21 mouse cellular contexts compared by ENCODE assay signal in the genomic region with DNA sequence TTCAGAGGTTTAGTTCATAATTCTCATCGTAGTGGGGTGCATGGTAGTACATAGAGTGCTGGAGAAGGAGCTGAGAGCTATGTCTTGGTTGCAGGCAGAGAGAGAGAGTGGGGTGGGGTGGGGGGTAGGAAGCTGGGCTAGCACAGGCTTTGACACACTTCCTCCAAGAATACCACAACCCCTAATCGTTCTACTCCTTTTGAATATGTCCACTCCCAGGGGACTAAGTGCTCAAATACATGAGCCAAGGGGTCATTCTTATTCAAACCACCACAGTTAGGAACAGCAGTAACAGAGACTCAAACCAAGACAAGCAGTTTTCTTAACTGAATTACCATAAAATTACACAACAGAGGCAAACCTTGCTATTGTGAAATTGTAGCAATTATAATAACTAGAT. TPM values are rescaled to one million over a fixed set of nuclear protein-coding genes. Genes with fewer than 3 reads are reported as not detected.
"Had no signal": no experiment of that assay in that cellular context is flagged by ENCODE, and none has a peak within 500 bp of the region (broad histone marks: within the 10 kb centered on the region; RNA-seq: fewer than 3 reads in every experiment).

No protein-coding gene starts in this region.

- DNase-seq: liver, postnatal 0 days; lung, adult 2 months; lung, postnatal 14 days; lung, postnatal 36 days; midbrain, embryonic 14.5 days; right cerebral cortex, postnatal 14 days; thymus, adult 18-20 months; thymus, postnatal 14 days; thymus, postnatal 36 days had no signal

- ATAC-seq: liver, postnatal 0 days; lung, postnatal 0 days had no signal

- H3K4me1 ChIP-seq: lung, embryonic 15.5 days; midbrain, embryonic 10.5 days; midbrain, embryonic 12.5 days; neural tube, embryonic 12.5 days had no signal

- H3K36me3 ChIP-seq: lung, embryonic 15.5 days; midbrain, embryonic 10.5 days; midbrain, embryonic 12.5 days; neural tube, embryonic 12.5 days had no signal

- H3K4me3 ChIP-seq: lung, embryonic 15.5 days; midbrain, embryonic 10.5 days; midbrain, embryonic 12.5 days; neural tube, embryonic 12.5 days had no signal

- H3K27me3 ChIP-seq: neural tube, embryonic 12.5 days had no signal

- H3K27ac ChIP-seq: lung, embryonic 15.5 days; macrophage; midbrain, embryonic 10.5 days; midbrain, embryonic 12.5 days; neural tube, embryonic 12.5 days had no signal

- H3K9me3 ChIP-seq: lung, embryonic 15.5 days; midbrain, embryonic 10.5 days; midbrain, embryonic 12.5 days; neural tube, embryonic 12.5 days had no signal

RNA-seq across cellular contexts. Expression of gene Btnl1, which starts 9.7 kb away (rescaled TPM):
- total RNA-seq: megakaryocyte, adult 5-6 weeks; megakaryocyte-erythroid progenitor cell, adult 5-6 weeks; midbrain, postnatal 0 days; monocyte, adult 5-6 weeks had no signal
- polyA plus RNA-seq: liver, postnatal 0 days; lung, embryonic 15.5 days; lung, postnatal 0 days; macrophage; midbrain, embryonic 10.5 days; midbrain, embryonic 12.5 days; midbrain, embryonic 14.5 days; midbrain, postnatal 0 days; neural tube, embryonic 12.5 days; neural tube, embryonic 14.5 days; stomach, embryonic 14.5 days had no signal

RNA-seq across cellular contexts. Expression of gene BC051142, which starts 12.0 kb away (rescaled TPM):
- total RNA-seq: monocyte, adult 5-6 weeks had no signal

RNA-seq across cellular contexts. Expression of gene Btnl2, which starts 32.0 kb away (rescaled TPM):
- total RNA-seq: megakaryocyte-erythroid progenitor cell, adult 5-6 weeks; midbrain, postnatal 0 days had no signal
- polyA plus RNA-seq: liver, postnatal 0 days; lung, postnatal 0 days; midbrain, embryonic 14.5 days; midbrain, postnatal 0 days; neural tube, embryonic 12.5 days; neural tube, embryonic 14.5 days had no signal
